Mouse (Mus musculus): ENCODE measurements at regions not wholly inside any gene's neighbourhood (a gene's known extent, or its start where the extent isn't known, plus 50 kb on each side); places are given as distances from the start of the nearest gene placed in this dataset.

DNA sequence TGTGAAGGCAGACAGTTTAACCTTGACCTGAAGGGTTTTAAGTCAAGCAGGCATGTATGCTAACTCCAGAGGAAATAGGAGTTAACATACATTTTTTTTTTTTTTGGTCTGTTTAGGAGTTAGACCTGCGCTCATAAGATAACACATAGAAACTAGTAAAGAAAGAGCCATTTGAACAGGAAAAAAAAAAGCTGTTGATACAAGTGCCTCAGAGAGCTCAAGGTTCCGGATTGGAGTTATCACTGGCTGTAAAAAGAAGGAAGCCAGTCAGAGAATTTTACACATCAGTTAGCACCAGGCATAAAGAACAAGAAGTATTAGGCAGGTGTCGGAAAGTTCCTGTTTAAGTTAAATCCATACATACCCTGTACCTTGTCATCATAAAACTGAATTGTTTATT, 156.2 kb upstream of the Egflam start:
- 75% methylated on average over 3 of the region's 3 CpGs for WGBS
- DNase-seq (ENCODE audit: low spot score) = no peak
- Histone ChIP-seq H3K9ac (ENCODE audit: low read length) (no peak overlapping the region), H3K4me2 (ENCODE audit: low read depth) (no peak overlapping the region), H3K4me3 (ENCODE audit: low read depth, low read length) (no peak overlapping the region), H3K36me3 (ENCODE audit: control insufficient read depth, insufficient read depth, low read length) (no peaks in the 10 kb centered on the region), H3K4me1 (ENCODE audit: control insufficient read depth, insufficient read depth, low read length) (no peaks in the 10 kb centered on the region), H3K27ac (ENCODE audit: low read depth, low read length) (no peak overlapping the region), H3K27me3 (ENCODE audit: control insufficient read depth, insufficient read depth, low read length) (no peaks in the 10 kb centered on the region), H3K9me3 (ENCODE audit: control insufficient read depth, low read length) (no peaks in the 10 kb centered on the region)
- ATAC-seq (ENCODE audit: insufficient read depth, low FRiP score, low TSS enrichment) = no peak

- H3K4me3 ChIP-seq (ENCODE audit: low read depth, low read length) = no peak overlapping the region
- H3K27me3 ChIP-seq (ENCODE audit: control insufficient read depth, insufficient read depth, low read length) = no peaks in the 10 kb centered on the region
- ATAC-seq (ENCODE audit: insufficient read depth, low FRiP score, low TSS enrichment) (no peak), DNase-seq (ENCODE audit: low spot score) (no peak)
- H3K27ac ChIP-seq (ENCODE audit: low read depth, low read length) = no peak overlapping the region
- no peak overlapping the region for H3K9ac ChIP-seq (ENCODE audit: low read length)
- no peaks in the 10 kb centered on the region for H3K9me3 ChIP-seq (ENCODE audit: control insufficient read depth, low read length)
- no peaks in the 10 kb centered on the region for H3K36me3 ChIP-seq (ENCODE audit: control insufficient read depth, insufficient read depth, low read length)
- H3K4me1 ChIP-seq (ENCODE audit: control insufficient read depth, insufficient read depth, low read length) = no peaks in the 10 kb centered on the region
- 89% methylated on average over 4 of the region's 4 CpGs for whole genome bisulfite sequencing
- H3K4me2 ChIP-seq (ENCODE audit: low read depth) = no peak overlapping the region
Measured at GRCm38 (mm10) chr15:7563279-7563678, 165.1 kb upstream of the Egflam start.

DNA sequence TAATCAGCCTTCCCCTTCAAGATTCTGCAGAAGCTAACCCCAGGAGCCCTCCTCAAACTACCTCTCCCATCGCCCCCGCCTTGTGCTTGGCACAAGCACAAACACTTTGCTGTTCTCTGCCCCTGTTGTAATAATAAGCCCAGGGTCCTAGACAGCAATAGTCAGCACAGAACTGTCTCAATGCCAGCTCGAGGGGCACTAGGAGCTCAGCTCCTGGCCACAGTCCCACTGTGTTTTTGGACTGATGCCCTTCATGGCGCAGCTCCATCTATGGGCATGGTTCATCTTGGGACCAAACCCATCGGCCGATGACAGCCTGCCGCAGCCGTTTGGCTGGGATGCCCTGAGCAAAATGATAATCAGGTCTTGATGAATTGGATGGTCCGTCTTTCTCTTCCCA, 165.5 kb upstream of the Egflam start:
- H3K9ac ChIP-seq (ENCODE audit: low read length) = no peak overlapping the region
- no peaks in the 10 kb centered on the region for H3K36me3 ChIP-seq (ENCODE audit: control insufficient read depth, insufficient read depth, low read length)
- H3K4me3 ChIP-seq (ENCODE audit: low read depth, low read length) = no peak overlapping the region
- DNase-seq (ENCODE audit: low spot score) = no peak
- WGBS = 92% methylated on average over 9 of the region's 9 CpGs
- H3K27me3 ChIP-seq (ENCODE audit: control insufficient read depth, insufficient read depth, low read length) = no peaks in the 10 kb centered on the region
- ATAC-seq (ENCODE audit: insufficient read depth, low FRiP score, low TSS enrichment) = no peak
- no peak overlapping the region for H3K27ac ChIP-seq (ENCODE audit: low read depth, low read length)
- no peaks in the 10 kb centered on the region for H3K9me3 ChIP-seq (ENCODE audit: control insufficient read depth, low read length)
- H3K4me1 ChIP-seq (ENCODE audit: control insufficient read depth, insufficient read depth, low read length) = no peaks in the 10 kb centered on the region
- H3K4me2 ChIP-seq (ENCODE audit: low read depth) = no peak overlapping the region

- Histone ChIP-seq H3K27ac (ENCODE audit: low read depth, low read length) (no peak overlapping the region), H3K27me3 (ENCODE audit: control insufficient read depth, insufficient read depth, low read length) (no peaks in the 10 kb centered on the region), H3K4me1 (ENCODE audit: control insufficient read depth, insufficient read depth, low read length) (no peaks in the 10 kb centered on the region), H3K36me3 (ENCODE audit: control insufficient read depth, insufficient read depth, low read length) (no peaks in the 10 kb centered on the region), H3K9me3 (ENCODE audit: control insufficient read depth, low read length) (no peaks in the 10 kb centered on the region), H3K4me2 (ENCODE audit: low read depth) (no peak overlapping the region), H3K9ac (ENCODE audit: low read length) (no peak overlapping the region), H3K4me3 (ENCODE audit: low read depth, low read length) (no peak overlapping the region)
- DNase-seq (ENCODE audit: low spot score) (no peak), ATAC-seq (ENCODE audit: insufficient read depth, low FRiP score, low TSS enrichment) (no peak)
- 95% methylated on average over 1 of the region's 1 CpGs for WGBS
Measured at GRCm38 (mm10) chr15:7572221-7572620, 174.0 kb upstream of the Egflam start.

DNA sequence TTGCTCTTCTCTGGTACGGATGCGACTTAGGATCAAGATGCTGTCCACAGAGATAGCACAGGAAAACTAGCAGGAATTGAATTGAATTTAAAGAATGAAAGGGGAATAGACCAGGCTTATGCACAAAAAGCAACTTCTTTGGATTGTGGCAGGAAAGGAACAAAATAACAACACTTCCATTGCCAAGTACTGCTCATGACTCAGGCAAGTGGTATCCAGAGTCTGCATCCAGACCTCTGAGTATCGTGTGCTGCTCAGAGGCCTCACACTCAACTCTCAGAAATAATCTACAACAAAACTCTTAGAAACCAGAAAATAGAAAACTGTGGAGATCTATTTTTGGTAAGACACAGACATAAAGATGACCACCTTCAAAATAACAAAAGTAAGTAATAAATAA, 176.1 kb upstream of the Egflam start:
- no peaks in the 10 kb centered on the region for H3K4me1 ChIP-seq (ENCODE audit: control insufficient read depth, insufficient read depth, low read length)
- H3K4me3 ChIP-seq (ENCODE audit: low read depth, low read length) = no peak overlapping the region
- DNase-seq (ENCODE audit: low spot score) (no peak), ATAC-seq (ENCODE audit: insufficient read depth, low FRiP score, low TSS enrichment) (no peak)
- H3K36me3 ChIP-seq (ENCODE audit: control insufficient read depth, insufficient read depth, low read length) = no peaks in the 10 kb centered on the region
- H3K9me3 ChIP-seq (ENCODE audit: control insufficient read depth, low read length) = no peaks in the 10 kb centered on the region
- H3K27me3 ChIP-seq (ENCODE audit: control insufficient read depth, insufficient read depth, low read length) = no peaks in the 10 kb centered on the region
- H3K9ac ChIP-seq (ENCODE audit: low read length) = no peak overlapping the region
- no peak overlapping the region for H3K4me2 ChIP-seq (ENCODE audit: low read depth)
- H3K27ac ChIP-seq (ENCODE audit: low read depth, low read length) = no peak overlapping the region
- 96% methylated on average over 3 of the region's 3 CpGs for WGBS

- Histone ChIP-seq H3K4me1 (ENCODE audit: control insufficient read depth, insufficient read depth, low read length) (no peaks in the 10 kb centered on the region), H3K4me2 (ENCODE audit: low read depth) (no peak overlapping the region), H3K9ac (ENCODE audit: low read length) (no peak overlapping the region), H3K27me3 (ENCODE audit: control insufficient read depth, insufficient read depth, low read length) (no peaks in the 10 kb centered on the region), H3K9me3 (ENCODE audit: control insufficient read depth, low read length) (no peaks in the 10 kb centered on the region), H3K4me3 (ENCODE audit: low read depth, low read length) (no peak overlapping the region), H3K27ac (ENCODE audit: low read depth, low read length) (no peak overlapping the region), H3K36me3 (ENCODE audit: control insufficient read depth, insufficient read depth, low read length) (no peaks in the 10 kb centered on the region)
- 81% methylated on average over 2 of the region's 2 CpGs for whole genome bisulfite sequencing
- ATAC-seq (ENCODE audit: insufficient read depth, low FRiP score, low TSS enrichment) (no peak), DNase-seq (ENCODE audit: low spot score) (no peak)
Measured at GRCm38 (mm10) chr15:7574811-7575210, 176.6 kb upstream of the Egflam start.

GRCm38 (mm10) chr15:7578439-7578838, 180.2 kb upstream of the Egflam start:
- Histone ChIP-seq H3K4me2 (ENCODE audit: low read depth) (no peak overlapping the region), H3K27me3 (ENCODE audit: control insufficient read depth, insufficient read depth, low read length) (no peaks in the 10 kb centered on the region), H3K36me3 (ENCODE audit: control insufficient read depth, insufficient read depth, low read length) (no peaks in the 10 kb centered on the region), H3K9me3 (ENCODE audit: control insufficient read depth, low read length) (no peaks in the 10 kb centered on the region), H3K27ac (ENCODE audit: low read depth, low read length) (no peak overlapping the region), H3K9ac (ENCODE audit: low read length) (no peak overlapping the region), H3K4me3 (ENCODE audit: low read depth, low read length) (no peak overlapping the region), H3K4me1 (ENCODE audit: control insufficient read depth, insufficient read depth, low read length) (no peaks in the 10 kb centered on the region)
- WGBS = 7% methylated on average over 3 of the region's 3 CpGs
- DNase-seq (ENCODE audit: low spot score) (no peak), ATAC-seq (ENCODE audit: insufficient read depth, low FRiP score, low TSS enrichment) (no peak)

- DNase-seq (ENCODE audit: low spot score) (no peak), ATAC-seq (ENCODE audit: insufficient read depth, low FRiP score, low TSS enrichment) (no peak)
- Histone ChIP-seq H3K27ac (ENCODE audit: low read depth, low read length) (no peak overlapping the region), H3K27me3 (ENCODE audit: control insufficient read depth, insufficient read depth, low read length) (no peaks in the 10 kb centered on the region), H3K36me3 (ENCODE audit: control insufficient read depth, insufficient read depth, low read length) (no peaks in the 10 kb centered on the region), H3K9me3 (ENCODE audit: control insufficient read depth, low read length) (no peaks in the 10 kb centered on the region), H3K4me1 (ENCODE audit: control insufficient read depth, insufficient read depth, low read length) (no peaks in the 10 kb centered on the region), H3K4me2 (ENCODE audit: low read depth) (no peak overlapping the region), H3K4me3 (ENCODE audit: low read depth, low read length) (no peak overlapping the region), H3K9ac (ENCODE audit: low read length) (no peak overlapping the region)
- 92% methylated on average over 3 of the region's 3 CpGs for WGBS
Measured at GRCm38 (mm10) chr15:7587210-7587609, 189.0 kb upstream of the Egflam start.

DNA sequence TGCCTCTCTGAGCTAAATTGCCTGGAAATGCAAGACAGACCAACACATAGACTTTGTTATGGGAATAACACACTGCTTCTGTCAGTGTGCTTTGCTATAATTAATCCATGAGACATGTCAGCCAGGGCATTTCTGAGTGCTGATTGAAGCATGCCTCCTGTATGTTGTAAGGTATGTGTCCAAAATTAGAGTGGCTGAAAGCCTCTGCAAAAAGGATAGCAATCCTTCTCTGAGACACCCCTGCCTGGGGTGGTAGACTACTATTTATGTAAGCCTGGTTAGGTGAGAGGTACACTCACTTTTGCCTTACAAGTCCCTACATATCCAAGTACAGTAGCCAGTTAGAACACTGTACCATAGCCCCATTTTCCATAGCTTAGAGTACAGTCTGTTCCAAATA, 193.3 kb upstream of the Egflam start:
- Histone ChIP-seq H3K27me3 (ENCODE audit: control insufficient read depth, insufficient read depth, low read length) (no peaks in the 10 kb centered on the region), H3K9ac (ENCODE audit: low read length) (no peak overlapping the region), H3K9me3 (ENCODE audit: control insufficient read depth, low read length) (no peaks in the 10 kb centered on the region), H3K27ac (ENCODE audit: low read depth, low read length) (no peak overlapping the region), H3K4me1 (ENCODE audit: control insufficient read depth, insufficient read depth, low read length) (no peaks in the 10 kb centered on the region), H3K4me2 (ENCODE audit: low read depth) (no peak overlapping the region), H3K4me3 (ENCODE audit: low read depth, low read length) (no peak overlapping the region), H3K36me3 (ENCODE audit: control insufficient read depth, insufficient read depth, low read length) (no peaks in the 10 kb centered on the region)
- DNase-seq (ENCODE audit: low spot score) = no peak
- ATAC-seq (ENCODE audit: insufficient read depth, low FRiP score, low TSS enrichment) = no peak
